Mouse (Mus musculus) E14TG2a.4 (cell line): Measurements from ENCODE around the gene Itga9.

ENCODE experiments used
- H3K27me3 ChIP-seq: 2 replicates; pipeline ENCODE4 v1.6.1; 2014; ENCODE audit warnings: low read length, control low read depth; ENCODE audit not compliant: insufficient read depth
- H3K36me3 ChIP-seq: 2 replicates; pipeline ENCODE4 v1.6.1; 2014; ENCODE audit warnings: low read length, control low read depth; ENCODE audit not compliant: insufficient read depth
- H3K4me1 ChIP-seq: replicated peaks from 2 replicates; pipeline ENCODE4 v1.6.1; 2014; ENCODE audit warnings: low read depth, low read length, control low read depth
- H3K4me3 ChIP-seq: replicated peaks from 2 replicates; pipeline ENCODE4 v1.5.1; 2014; ENCODE audit warnings: mild to moderate bottlenecking, low read length
- H3K9me3 ChIP-seq: 2 replicates; pipeline ENCODE4 v1.6.1; 2014; ENCODE audit warnings: low read length, control low read depth
- CTCF ChIP-seq: conservative IDR thresholded peaks from 2 replicates; pipeline ENCODE4 v1.5.1; 2014; ENCODE audit warnings: low read length
- NANOG ChIP-seq: IDR thresholded peaks from 2 replicates; pipeline ENCODE4 v1.6.1; 2014; ENCODE audit warnings: borderline replicate concordance, low read length, mixed read lengths
- POU5F1 ChIP-seq: IDR thresholded peaks from 2 replicates; pipeline ENCODE4 v1.6.1; 2014; ENCODE audit warnings: low read length, borderline replicate concordance

The Itga9 gene

DNA sequence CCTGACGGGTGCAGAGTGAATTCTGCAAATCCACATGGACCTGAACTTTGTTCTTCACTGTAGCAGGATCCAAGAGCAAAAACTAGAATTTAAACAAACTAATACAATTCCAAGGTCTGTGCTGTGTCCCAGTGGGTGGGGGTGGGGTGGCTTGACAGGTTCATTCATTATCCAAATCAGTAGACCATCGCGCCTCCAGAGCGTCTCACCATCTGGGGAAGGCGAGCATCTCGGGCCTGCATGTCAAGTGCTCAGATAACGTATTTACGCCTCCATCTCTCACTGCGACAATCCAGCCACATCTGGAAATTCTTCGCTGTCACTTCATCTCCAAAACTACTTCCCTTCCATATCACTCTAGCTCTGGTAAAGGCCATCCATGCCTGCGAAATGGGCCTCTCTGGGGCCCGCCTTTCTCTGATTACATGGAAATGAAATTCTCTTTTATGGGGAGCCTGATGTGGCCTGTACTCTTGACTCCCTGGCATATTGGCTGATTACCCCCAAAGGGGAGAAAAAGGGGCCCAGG lies 254.2 kb downstream of the Itga9 start:
- Histone ChIP-seq H3K36me3 (peaks cover 28% of the 10 kb centered on the region), H3K4me1 (peaks cover 70% of the 10 kb centered on the region), H3K4me3 (peak overlapping the region; percentile 27; the same call in 1 of the 2 replicates), H3K9me3 (peaks cover 15% of the 10 kb centered on the region), H3K27me3 (no peaks in the 10 kb centered on the region)
- TF ChIP-seq POU5F1, result no peak
- no peak for TF ChIP-seq CTCF
- no peak for TF ChIP-seq NANOG

DNA sequence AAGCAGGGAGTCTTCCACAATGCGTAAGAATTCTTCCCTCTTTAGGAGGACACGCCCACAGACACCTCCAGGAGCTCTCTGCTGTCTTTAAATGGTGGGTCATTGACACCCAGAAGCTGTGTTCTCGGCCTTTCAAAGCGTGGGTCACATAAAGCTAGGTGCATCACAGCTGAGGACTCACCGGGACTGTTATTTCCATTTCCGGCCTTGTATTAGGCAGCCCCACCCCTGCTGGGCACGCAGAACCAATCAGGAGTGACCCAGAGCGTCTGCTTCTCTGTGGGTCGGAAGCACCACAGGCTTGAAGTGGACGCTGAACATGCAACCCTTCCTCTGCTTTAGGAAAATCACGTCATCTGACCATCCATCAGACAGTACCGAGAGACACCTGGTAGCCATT lies 255.7 kb downstream of the Itga9 start:
- Histone ChIP-seq H3K36me3 (peaks cover 13% of the 10 kb centered on the region), H3K9me3 (no peaks in the 10 kb centered on the region), H3K4me3 (peak overlapping the region; percentile 68), H3K4me1 (peaks cover 75% of the 10 kb centered on the region), H3K27me3 (no peaks in the 10 kb centered on the region)
- no peak for TF ChIP-seq POU5F1

DNA sequence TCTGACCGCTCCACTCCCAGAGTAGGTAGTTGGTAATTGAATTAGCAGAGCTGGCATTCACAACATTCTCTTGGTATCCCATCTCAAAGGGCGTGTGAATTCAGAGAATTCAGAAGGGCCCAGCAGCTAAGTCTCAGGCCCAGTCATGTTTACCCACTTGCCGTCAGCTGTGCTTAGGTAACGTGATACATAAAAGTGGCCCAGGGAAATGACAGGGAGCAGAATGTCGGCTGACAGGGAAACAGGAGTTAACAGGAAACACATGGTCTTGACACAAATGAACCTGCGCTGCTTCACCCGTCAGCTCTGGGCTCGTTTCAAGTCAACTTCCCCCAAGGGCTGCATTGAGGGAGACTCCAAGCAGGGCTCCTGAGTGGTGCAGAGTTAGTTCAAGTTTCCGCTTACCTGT lies 256.4 kb downstream of the Itga9 start:
- no peaks in the 10 kb centered on the region for H3K9me3 ChIP-seq
- TF ChIP-seq POU5F1 (no peak), NANOG (no peak), CTCF (no peak)

DNA sequence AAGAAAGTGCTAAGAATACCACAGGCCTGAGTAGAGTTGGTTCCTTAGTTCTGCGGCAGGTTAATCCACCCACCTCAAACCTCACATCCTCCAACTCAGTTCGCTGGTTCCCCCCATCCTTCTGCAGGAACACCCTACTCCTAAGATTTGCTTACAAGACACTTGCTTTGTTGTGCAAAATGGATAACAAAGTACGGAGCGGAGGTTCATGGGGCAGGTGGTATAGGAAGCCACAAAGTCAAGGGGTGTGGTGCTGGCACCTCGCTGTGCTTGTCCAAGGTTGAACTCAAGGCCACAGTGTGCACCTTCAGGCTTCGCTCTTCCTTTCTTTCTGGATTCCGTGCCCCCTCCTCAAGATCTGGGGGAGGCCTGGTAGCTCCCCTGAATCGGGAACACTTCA lies 257.0 kb downstream of the Itga9 start:
- Histone ChIP-seq H3K4me1 (peaks cover 81% of the 10 kb centered on the region), H3K4me3 (peak overlapping the region; percentile 68), H3K36me3 (peaks cover 8% of the 10 kb centered on the region; the same call in 1 of the 2 replicates), H3K27me3 (no peaks in the 10 kb centered on the region), H3K9me3 (no peaks in the 10 kb centered on the region)
- TF ChIP-seq POU5F1, result peak; percentile 27; the same call in 1 of the 2 replicates
- no peak for TF ChIP-seq CTCF
- peak; percentile 47; the same call in 1 of the 2 replicates for TF ChIP-seq NANOG

More for the DNA sequence above, 256.4 kb downstream of the Itga9 start:
- Histone ChIP-seq H3K27me3 (no peaks in the 10 kb centered on the region), H3K4me1 (peaks cover 78% of the 10 kb centered on the region), H3K36me3 (peaks cover 6% of the 10 kb centered on the region; the same call in 1 of the 2 replicates), H3K4me3 (peak overlapping the region; percentile 68)

DNA sequence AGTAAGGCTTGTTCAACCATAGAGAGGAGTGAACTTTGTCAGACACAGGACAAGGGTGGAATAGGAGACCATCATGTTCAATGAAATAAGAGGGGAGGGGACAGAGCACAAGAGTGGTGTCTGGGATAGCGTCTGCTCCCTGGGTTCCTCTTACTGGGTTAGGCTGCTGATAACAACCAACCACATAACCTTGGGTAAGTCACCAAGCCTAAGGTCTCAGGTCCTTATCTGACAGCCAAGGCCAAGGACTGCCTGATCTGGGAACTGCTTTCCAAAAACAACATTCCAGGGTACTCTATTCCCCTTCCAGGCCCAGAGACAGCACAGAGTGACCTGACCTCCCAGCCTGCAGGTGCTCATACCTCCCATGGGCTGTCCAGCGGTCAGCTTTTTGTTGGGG lies 260.5 kb downstream of the Itga9 start:
- Histone ChIP-seq H3K9me3 (no peaks in the 10 kb centered on the region), H3K36me3 (0 out of 2 replicates have a peak, but pooled peaks cover 5% of the 10 kb centered on the region), H3K4me1 (peaks cover 64% of the 10 kb centered on the region), H3K27me3 (no peaks in the 10 kb centered on the region), H3K4me3 (no peak overlapping the region)
- no peak for TF ChIP-seq POU5F1
- no peak for TF ChIP-seq CTCF
- no peak for TF ChIP-seq NANOG

DNA sequence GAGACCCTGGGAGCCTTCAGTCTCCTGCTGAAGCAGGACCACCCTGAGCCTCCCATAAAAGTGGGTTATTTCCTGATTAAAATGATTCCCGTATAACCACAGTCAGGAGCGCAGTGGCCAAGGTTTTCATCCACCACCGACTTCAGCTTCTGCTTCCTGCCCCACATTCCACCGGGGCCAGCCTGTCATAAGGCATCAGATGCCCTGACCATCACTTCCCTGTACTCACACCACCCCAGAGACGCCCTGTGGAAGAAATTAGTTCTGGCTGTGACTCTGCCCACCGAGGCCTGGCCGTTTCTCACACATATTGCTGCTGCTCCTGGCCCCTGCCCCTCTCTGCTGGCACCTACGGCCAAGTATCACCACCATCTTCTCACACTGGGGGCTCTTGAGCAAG lies 261.4 kb downstream of the Itga9 start:
- Histone ChIP-seq H3K4me3 (no peak overlapping the region), H3K9me3 (no peaks in the 10 kb centered on the region), H3K36me3 (0 out of 2 replicates have a peak, but pooled peaks cover 5% of the 10 kb centered on the region), H3K4me1 (peaks cover 59% of the 10 kb centered on the region), H3K27me3 (no peaks in the 10 kb centered on the region)
- TF ChIP-seq NANOG, result no peak
- TF ChIP-seq POU5F1, result no peak
- TF ChIP-seq CTCF, result no peak

DNA sequence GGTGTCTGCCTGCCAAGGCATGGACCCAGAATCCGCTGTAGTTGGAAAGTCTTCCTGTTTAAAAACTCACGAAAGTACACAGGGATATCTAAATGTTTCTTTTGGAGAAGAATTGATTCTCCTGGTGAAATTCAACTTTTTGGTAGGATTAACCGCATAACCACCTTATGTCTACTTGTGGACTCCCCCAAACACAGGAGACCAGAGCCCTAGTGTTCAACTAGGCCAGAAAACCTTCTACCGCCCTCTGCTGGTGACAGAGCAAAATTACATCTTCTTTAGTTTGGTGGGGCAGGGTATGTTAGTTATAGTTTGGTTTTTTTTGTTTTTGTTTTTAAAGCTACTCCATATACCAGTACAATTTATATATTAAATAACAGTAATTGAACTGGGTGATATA lies 264.6 kb downstream of the Itga9 start:
- Histone ChIP-seq H3K4me1 (peaks cover 40% of the 10 kb centered on the region), H3K36me3 (peaks cover 19% of the 10 kb centered on the region), H3K27me3 (no peaks in the 10 kb centered on the region), H3K9me3 (peaks cover 3% of the 10 kb centered on the region; the same call in 1 of the 2 replicates), H3K4me3 (no peak overlapping the region)
- peak; percentile 69 for TF ChIP-seq CTCF
- no peak for TF ChIP-seq POU5F1
- TF ChIP-seq NANOG, result no peak

DNA sequence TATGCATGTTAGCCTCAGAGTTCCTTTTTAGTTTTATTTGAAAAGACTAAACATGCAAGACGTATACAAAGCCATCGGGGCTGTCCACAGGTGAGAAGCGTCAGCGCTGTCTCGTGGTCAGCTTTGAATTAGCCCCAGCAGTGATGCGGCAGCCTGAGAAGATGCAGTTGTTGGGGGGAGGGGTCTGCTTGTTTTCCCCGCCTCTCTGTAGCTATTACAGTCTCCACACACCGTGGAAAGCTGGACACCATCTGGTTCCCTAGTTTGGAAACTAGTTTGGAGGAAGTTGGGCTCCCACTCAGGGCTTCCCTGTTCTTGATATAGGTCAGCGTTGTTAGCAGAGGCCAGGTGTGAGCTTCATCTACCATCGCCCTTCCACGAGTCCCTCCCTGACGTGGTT lies 266.5 kb downstream of the Itga9 start:
- H3K4me1 ChIP-seq, result peaks cover 31% of the 10 kb centered on the region
- TF ChIP-seq POU5F1 (no peak), NANOG (no peak), CTCF (no peak)

DNA sequence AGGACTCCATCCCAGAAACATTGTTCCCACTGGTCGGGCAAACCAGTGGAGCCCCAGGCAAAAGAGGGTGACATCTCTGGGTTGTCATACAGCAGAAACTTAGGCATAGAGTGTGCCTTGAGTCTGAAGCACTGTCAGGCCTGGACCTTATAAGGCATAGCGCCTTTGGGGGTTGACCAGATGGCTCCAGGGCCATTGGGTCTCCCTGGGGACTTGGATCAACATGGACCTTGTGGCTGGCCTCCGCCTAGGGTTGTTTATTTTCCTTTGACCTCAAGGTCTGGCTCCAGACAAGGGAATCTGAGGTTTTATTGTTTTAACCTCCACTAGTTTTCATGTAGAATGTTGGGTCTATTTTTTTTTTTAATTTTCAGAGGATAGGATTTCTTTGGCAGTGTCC lies 267.1 kb downstream of the Itga9 start:
- Histone ChIP-seq H3K4me1 (peaks cover 36% of the 10 kb centered on the region), H3K36me3 (peaks cover 20% of the 10 kb centered on the region), H3K9me3 (peaks cover 3% of the 10 kb centered on the region; the same call in 1 of the 2 replicates), H3K27me3 (no peaks in the 10 kb centered on the region), H3K4me3 (no peak overlapping the region)
- no peak for TF ChIP-seq POU5F1
- TF ChIP-seq CTCF, result no peak
- no peak for TF ChIP-seq NANOG

More for the DNA sequence above, 266.5 kb downstream of the Itga9 start:
- H3K4me3 ChIP-seq, result no peak overlapping the region
- H3K36me3 ChIP-seq, result peaks cover 25% of the 10 kb centered on the region
- H3K9me3 ChIP-seq, result peaks cover 3% of the 10 kb centered on the region; the same call in 1 of the 2 replicates
- no peaks in the 10 kb centered on the region for H3K27me3 ChIP-seq
